Comparison of ENCODE assay signal across 8 mouse cellular contexts in the genomic region with DNA sequence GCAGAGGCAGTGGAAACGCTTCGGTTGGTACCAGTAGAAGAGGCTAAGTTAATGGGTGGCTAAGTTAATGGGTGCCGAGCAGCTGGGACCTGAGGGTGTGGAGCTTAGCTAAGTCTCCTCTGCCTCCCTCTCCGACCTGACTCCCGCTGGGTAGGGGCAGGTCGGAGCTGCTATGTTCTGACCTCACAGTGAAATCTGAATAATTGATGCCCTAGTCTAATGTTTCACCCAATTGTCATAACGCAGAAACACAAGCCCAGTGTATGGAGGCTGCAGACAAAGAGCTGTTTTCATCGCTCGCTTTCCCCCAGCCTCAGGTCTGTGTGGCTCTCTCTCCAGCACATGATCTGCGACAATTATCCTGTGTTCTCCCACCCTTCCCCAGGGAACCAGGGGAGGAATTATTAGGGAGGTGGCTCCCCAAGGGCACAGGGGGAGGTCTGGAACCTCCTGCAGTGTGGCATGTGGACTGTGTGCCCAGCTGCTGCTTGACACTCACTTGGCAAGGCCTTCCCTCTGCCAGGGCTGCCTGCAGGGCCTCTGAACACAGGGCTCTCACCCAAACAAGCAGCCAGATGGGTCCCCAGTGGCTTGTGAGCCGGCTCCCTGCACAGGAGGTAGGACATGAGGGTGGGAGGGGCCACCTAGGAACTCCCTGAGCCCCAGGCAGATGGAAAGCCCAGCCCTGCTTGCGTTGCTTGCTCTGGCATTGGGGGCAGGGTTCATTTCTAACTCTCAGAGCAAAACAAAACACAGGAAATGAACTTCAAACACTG. TPM values are rescaled to one million over a fixed set of nuclear protein-coding genes. Genes with fewer than 3 reads are reported as not detected.
DNase-seq lines count a peak whose midpoint lies in the region; ATAC-seq lines count a peak whose summit lies in the region.

No protein-coding gene starts in this region.

- peaks cover 17% of the 10 kb centered on the region for H3K4me1 ChIP-seq in embryonic facial prominence, embryonic 15.5 days

- peak; percentile 60 for ATAC-seq in activated CD4-positive, CD25-positive, alpha-beta regulatory T cell, adult 4 months
- ATAC-seq in embryonic facial prominence, embryonic 15.5 days (ENCODE audit: insufficient number of reproducible peaks, low FRiP score, low TSS enrichment, low read depth): peak; percentile 82
- ATAC-seq in inflammation-experienced regulatory T-cells, adult 6 months: peak; percentile 60
- no peak for ATAC-seq in erythroid progenitor cell, adult 5-6 weeks (replicated peaks; ENCODE audit: low FRiP score, poor library complexity, severe bottlenecking)

- peak overlapping the region; percentile 2; the same call in 1 of the 2 replicates for H3K4me2 ChIP-seq in embryonic facial prominence, embryonic 15.5 days (replicated peaks)

- peak; percentile 79 for DNase-seq in CD4-positive helper T cell, adult 2 months (ENCODE audit: low read depth, low spot score)
- peak; percentile 79 to 86 for DNase-seq in layer of hippocampus, postnatal 36 days
- DNase-seq in lung, postnatal 4 days: peak; percentile 45 to 52
- peak; percentile 47 for DNase-seq in right cerebral cortex, postnatal 4 days

- WGBS in embryonic facial prominence, embryonic 15.5 days: 16% methylated on average over 12 of the region's 12 CpGs

- no peaks in the 10 kb centered on the region for H3K27me3 ChIP-seq in embryonic facial prominence, embryonic 15.5 days

- no peaks in the 10 kb centered on the region for H3K9me3 ChIP-seq in embryonic facial prominence, embryonic 15.5 days (replicated peaks)

- no peaks in the 10 kb centered on the region for H3K36me3 ChIP-seq in embryonic facial prominence, embryonic 15.5 days

- H3K9ac ChIP-seq in embryonic facial prominence, embryonic 15.5 days: no peak overlapping the region

- H3K27ac ChIP-seq in embryonic facial prominence, embryonic 15.5 days (replicated peaks): peak overlapping the region; percentile 65

- no peak overlapping the region for H3K4me3 ChIP-seq in embryonic facial prominence, embryonic 15.5 days (replicated peaks)

RNA-seq across cellular contexts. Expression of gene Klf13, which starts 47.9 kb away (rescaled TPM):
- 100 to 1,000 TPM; 153 to 178 TPM for polyA plus RNA-seq in activated CD4-positive, CD25-positive, alpha-beta regulatory T cell, adult 4 months (2017; shearing (Covaris generic))
- 39.2 and 39.9 TPM in 2 replicates for polyA plus RNA-seq in embryonic facial prominence, embryonic 15.5 days (2015; fragmentation: Nextera tagmentation; extraction: Ambion mirVana)
- polyA plus RNA-seq in inflammation-experienced regulatory T-cells, adult 6 months (2017; shearing (Covaris generic)): 100 to 1,000 TPM; 125 to 194 (median 163) TPM
- total RNA-seq in layer of hippocampus, postnatal 36 days (2021): 100 to 1,000 TPM; 189 to 211 TPM
- total RNA-seq in erythroid progenitor cell, adult 5-6 weeks (2015; ENCODE audit: low replicate concordance): 41.8 and 46.9 TPM in 2 replicates
- total RNA-seq in erythroid progenitor cell, adult 5-6 weeks (2017; ENCODE audit: low replicate concordance): 53.8 and 60.1 TPM in 2 replicates
